Mouse (Mus musculus): ENCODE measurements around the gene Plxna2.
A peak's percentile ranks its signal among the peaks of the same experiment; 100 is the strongest.

Gene Plxna2

DNA sequence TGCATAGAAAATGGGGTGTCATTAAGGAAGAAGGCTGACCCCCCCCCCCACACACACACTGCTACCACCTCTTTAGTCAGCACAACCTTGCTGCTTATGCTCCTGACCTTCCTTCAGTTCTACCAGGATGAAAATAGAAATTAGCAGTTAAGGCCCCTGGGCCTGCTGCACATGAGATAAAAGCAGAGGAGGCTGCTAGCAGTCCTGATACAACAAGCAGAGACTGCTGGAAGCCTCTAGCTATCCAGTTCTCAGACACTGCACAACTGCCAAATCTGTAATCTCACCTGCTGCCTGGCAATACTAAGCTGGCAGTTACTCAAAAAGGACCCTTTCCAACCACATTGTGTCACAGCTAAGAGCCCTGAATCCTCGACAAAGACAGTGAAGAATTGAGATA lies 197.5 kb downstream of the Plxna2 start:
- DNase-seq (ENCODE audit: low read depth, low spot score), result no peak

DNA sequence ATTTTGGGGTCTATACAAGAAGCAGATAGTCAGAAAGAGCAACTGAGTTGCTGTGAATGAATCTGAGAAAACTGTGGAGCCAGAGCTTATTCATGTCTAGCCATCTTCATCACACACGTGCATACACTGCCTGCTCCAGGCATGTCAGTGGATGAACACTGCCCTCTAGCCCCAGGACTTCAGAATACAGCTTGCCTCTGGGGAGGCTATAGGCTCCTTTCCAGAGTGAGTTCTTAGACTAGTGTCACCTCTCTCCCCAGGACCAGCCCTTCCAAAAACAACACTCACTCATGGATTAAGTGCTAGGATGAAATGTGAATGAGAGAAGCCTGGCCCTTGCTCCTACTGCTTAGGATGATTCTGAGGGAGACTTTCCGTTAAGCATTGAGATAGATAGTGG lies 198.9 kb downstream of the Plxna2 start:
- DNase-seq (ENCODE audit: low read depth, low spot score), result peak; percentile 48

DNA sequence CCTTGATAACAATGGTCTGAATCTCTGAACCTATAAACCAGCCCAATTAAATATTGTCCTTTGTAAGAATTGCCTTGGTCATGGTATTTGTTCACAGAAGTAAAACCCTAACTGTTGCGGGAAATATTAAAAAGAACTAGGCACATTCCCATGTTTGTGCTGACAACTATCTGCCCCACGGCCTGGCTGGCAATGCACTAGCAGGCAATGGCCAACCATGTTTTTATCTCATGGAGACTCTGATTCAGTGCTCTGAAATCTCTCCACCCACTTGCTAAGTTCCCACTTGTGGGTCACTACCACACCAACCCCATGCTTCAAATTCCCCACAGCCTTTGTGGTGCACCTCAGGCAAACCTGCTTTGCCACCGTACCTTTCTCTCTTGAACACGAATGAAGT lies 202.9 kb downstream of the Plxna2 start:
- DNase-seq (ENCODE audit: low read depth, low spot score), result no peak

DNA sequence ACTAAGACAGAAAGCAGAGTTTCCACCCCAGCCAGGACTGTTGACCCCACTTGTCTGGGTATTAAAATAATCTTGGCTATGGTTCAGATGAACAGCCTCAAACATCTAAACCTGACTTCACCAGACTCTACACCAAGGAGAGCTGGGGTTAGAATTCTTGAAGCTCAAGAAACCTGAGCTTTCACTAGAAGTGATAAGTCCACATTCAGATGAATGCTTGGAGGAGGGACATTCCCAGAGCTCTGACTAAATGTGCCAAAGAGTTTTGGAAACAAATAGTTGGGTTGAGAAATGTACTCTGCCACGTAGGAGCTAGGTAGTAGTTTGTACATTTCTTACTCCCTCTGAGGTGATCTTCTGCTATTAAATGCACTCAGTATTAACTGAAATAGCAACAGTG lies 203.7 kb downstream of the Plxna2 start:
- no peak for DNase-seq (ENCODE audit: low read depth, low spot score)

DNA sequence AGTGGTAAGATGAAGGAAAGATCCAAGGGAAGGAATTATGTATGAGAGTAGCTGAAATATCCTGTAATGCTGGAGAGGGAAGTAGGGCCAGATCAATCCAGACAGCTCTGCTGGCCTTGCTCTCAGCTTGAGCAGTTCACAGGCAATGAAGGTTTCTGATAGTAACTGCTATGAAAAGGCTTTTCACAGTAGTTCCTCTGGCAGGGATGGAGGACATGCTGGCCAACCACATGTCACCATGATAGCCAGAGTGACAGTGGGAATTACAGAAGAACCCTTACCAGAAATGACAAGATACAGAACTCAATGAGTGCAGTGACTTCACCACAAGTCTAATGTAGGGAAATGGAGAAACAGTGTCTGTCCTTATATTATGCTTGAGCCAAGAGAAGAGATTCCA lies 210.3 kb downstream of the Plxna2 start:
- DNase-seq (ENCODE audit: low read depth, low spot score), result no peak

DNA sequence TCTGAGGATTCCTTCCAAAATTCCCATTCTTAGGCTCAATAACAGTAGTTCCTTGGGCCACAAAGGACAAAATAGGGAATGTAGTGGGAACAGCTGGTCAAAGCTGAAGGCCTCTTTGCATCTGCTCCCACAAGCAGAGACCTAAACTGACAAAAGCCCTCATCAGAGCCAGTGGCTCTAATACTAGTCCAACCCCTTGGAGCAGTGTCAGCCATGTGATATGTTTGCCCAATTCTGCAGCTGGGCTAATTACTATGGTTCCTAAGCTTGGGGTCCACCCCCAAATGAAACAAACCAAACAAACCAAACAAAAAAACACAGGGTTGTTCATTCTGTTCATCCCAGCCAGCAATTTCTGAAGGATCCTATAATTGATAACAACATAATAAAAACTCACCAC lies 217.2 kb downstream of the Plxna2 start:
- no peak for DNase-seq (ENCODE audit: low read depth, low spot score)

DNA sequence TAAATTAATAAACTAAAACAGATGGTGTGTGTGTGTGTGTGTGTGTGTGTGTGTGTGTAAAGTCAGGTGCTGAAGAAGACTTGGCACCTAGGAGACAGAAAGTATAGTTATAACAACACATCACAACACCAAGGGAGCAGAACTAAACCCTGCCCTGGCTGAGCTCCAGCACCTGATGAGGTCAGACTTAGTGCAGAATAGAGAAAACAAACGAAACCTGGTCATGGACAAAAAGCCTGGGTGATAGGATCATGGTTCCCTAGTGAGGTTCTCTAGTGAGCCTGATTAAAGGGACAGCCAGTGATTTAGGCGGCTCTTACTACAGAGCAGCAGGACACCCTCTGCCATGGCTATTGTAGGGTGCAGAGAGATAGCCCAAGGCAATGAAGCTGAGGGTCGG lies 218.2 kb downstream of the Plxna2 start:
- no peak for DNase-seq (ENCODE audit: low read depth, low spot score)

DNA sequence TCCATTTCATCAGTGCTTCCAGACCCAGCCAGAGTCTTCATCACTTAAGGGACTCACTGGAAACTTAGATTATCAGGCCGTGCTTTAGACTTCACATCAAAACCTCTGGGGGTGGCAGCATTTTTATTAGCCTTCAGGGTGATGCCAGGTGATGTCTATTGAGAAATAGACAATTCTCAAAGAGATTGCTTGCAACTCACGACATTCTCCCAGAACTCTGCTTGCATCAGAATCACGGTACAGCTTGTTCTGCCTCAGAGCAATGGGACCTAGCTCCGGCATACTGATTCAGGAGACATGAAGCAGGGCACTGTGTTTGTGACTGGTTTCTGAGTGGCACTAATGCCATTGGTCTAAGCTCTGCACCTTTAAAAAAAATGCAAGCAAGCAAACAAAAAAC lies 218.7 kb downstream of the Plxna2 start:
- no peak for DNase-seq (ENCODE audit: low read depth, low spot score)

DNA sequence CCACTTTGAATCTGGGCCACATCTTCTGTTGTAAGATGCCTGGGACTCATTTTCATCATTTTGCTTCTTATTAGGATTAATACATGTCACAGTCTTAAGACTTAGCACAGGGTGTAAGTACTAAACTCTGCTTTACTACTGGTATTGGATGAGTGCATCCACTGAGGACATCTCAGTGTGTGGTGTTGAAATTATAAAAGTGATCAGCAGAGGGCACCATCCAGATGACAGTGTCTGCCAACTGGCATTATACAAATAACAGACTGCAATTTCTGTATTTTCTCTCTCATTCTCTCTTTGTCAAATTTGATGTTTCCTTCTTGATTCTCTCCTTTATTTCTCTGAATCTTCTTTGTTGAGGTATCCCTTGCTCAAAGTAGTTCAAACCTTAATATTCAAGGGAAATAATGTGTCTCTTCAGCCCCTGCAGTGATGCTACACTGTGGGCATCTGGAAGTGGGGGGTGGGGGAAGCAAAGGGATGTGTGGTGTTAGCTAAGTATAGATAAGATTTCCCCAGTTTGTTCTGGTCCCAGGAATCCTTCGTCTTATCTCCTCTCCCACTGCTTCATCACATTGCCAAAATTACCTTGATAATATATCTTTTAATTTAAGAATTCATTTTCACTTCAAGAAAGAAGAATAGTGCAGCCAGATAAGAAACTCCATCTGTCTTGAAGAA lies 221.4 kb downstream of the Plxna2 start:
- peak; percentile 20 for DNase-seq (ENCODE audit: low read depth, low spot score)

DNA sequence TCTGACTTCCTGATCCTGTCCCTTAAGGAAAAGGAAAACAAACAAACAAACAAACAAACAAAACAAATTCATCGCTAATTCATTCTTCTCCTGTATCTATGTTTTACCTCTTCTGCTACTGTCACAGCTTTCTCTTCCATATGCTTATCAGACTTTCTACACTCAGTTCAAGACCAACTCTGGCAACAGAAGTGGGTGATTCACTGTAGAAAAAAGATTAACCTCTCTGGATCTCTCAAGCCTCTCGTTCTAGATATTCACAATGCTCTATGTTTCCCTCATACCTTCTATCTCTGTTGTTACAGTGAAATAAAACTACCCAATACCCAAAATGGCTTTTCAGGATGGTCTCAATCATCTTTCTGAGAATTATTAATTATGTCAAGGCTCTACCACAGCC lies 225.0 kb downstream of the Plxna2 start:
- no peak for DNase-seq (ENCODE audit: low read depth, low spot score)

DNA sequence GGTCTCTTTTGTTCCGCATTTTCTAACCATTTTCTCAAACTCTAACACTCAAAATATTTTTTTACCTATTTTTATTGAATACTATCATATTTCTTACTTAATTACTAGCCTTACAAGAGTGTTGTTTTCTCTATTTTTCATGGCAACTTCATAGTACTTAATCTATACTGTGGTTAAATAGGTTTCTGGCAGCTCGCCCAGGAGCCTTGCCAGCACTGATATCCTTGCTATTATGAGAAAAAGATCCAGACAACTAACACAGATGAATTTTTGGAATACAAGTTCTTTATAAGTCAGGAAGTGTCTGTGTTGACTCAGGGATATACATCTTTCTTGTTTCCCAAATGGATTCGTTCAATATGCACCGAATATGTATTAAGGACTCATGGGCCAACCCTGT lies 229.0 kb downstream of the Plxna2 start:
- DNase-seq (ENCODE audit: low read depth, low spot score), result no peak

DNA sequence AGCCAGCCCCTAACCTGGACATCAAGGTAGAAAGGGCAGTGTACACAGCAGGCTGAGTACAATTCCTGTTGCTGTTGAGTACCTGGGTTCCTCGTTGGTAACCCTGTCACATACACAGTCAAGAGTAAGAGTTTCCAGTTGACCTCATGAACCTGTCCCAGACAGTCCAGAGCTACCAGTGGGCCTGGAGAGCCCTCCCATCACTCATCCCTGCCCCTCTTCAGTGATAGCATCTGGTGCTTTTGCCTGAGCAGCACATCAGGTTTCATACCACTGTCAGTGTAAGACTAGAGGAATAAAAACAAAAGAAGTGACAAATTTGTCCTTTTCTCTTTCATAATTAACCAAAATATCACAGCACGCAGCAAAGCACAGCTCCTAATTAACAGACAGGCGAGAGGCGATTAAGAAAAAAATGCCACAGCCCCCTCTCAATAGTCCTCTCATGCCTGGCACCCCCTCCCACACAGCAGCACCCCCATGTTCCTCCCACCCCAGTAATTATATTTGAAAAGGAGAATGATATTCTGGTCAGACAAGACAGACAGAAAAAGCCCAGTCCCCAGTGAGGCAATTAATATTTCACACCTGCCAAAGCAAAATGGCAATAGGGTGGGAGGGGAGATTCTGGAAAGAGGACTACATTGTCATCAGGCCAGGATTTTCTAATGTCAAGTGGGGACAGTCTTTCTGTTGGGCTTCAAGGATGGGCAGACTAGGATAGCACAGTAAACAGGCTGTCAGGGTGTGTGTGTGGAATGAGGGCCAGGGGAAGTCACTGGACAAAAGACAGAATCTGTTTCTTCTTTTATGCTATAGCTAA lies 233.4 kb downstream of the Plxna2 start:
- no peak for DNase-seq (ENCODE audit: low read depth, low spot score)

DNA sequence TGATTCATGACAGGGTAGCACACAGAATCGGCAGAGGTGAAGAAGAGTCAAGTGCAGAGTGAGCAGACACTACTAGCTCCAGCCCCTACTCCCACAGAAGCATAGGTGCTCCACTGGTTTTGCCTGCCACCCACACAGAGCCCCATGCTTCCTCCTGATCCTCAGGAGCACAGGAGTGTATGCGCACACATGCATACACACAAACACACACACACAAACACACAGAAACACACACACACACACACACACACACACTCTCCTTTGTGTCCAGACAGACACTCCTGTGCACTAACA lies 234.0 kb downstream of the Plxna2 start:
- DNase-seq (ENCODE audit: low read depth, low spot score), result no peak
